In the genomic region with DNA sequence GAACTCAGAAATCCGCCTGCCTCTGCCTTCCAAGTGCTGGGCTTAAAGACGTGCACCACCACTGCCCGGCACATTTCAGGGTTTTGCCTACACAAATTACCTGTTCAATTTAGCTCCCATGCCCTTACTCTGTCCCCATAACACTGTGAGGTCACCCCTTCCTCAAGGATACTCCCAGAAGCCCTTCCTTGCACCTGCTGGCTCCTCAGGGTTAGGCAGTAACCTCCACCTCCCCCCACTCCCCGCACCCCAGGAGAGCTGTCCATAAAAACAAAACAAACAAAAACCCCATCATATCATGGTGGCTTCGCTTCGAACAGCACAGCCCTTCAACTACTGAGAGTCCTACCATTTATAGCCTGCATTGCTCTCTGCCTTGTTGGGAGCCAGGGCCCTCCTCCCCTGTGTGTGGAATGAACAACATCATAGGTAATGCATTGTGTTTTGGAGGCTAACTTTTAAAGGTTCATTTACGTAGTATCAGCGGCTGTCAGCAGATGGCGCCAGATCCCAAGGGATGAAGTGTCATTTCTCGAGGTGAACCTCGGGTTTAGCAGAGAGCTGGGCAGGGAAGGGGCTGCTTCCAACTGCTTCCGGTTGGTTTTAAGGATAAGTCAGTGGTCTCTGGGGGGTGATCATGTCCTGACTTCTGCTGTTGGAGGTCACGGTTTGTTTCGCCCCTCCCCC, we compare ENCODE assay signal across 8 mouse cellular contexts. TPM values are rescaled to one million over a fixed set of nuclear protein-coding genes. Genes with fewer than 3 reads are reported as not detected.
DNase-seq lines count a peak whose midpoint lies in the region; ATAC-seq and TF ChIP-seq lines count a peak whose summit lies in the region.

No protein-coding gene starts in this region.

- no peak overlapping the region for H3K4me2 ChIP-seq in intestine, embryonic 14.5 days (ENCODE audit: low read length)
- peak overlapping the region; percentile 35 for H3K4me2 ChIP-seq in midbrain, embryonic 12.5 days (replicated peaks)

- intact Hi-C loops in heart, postnatal 25 days (cut with DNase I): loop anchor here (2.0 kb wide), 1 partner anchor 413 kb away; no protein-coding TSS in a partner anchor
- intact Hi-C loops in gastrocnemius, postnatal 14 days (cut with DNase I; ENCODE audit: low total_unique reads): loop anchor here (10.0 kb wide), 1 partner anchor 231 kb away; no protein-coding TSS in a partner anchor

- H3K9ac ChIP-seq in intestine, embryonic 14.5 days (ENCODE audit: low read length): no peak overlapping the region
- H3K9ac ChIP-seq in midbrain, embryonic 12.5 days (replicated peaks): no peak overlapping the region

- no peak for TF ChIP-seq POLR2A in small intestine, adult 2 months (IDR thresholded peaks at IDR 0.05; ENCODE audit: low read depth, low read length)

- peak; percentile 68 for ATAC-seq in intestine, embryonic 14.5 days (replicated peaks; ENCODE audit: low FRiP score, low TSS enrichment, low read depth)
- ATAC-seq in midbrain, embryonic 12.5 days (ENCODE audit: low FRiP score, low read depth): peak; percentile 55

- no peaks in the 10 kb centered on the region; the same call in 1 of the 2 replicates for H3K4me1 ChIP-seq in intestine, embryonic 14.5 days (replicated peaks; ENCODE audit: control insufficient read depth, insufficient read depth, low read length)
- peaks cover 9% of the 10 kb centered on the region for H3K4me1 ChIP-seq in limb, embryonic 10.5 days
- H3K4me1 ChIP-seq in midbrain, embryonic 12.5 days: no peaks in the 10 kb centered on the region
- H3K4me1 ChIP-seq in small intestine, adult 2 months (ENCODE audit: control insufficient read depth, insufficient read depth, insufficient read length, low read length): no peaks in the 10 kb centered on the region

- no peaks in the 10 kb centered on the region for H3K36me3 ChIP-seq in intestine, embryonic 14.5 days (ENCODE audit: control insufficient read depth, insufficient read depth, low read length)
- no peaks in the 10 kb centered on the region for H3K36me3 ChIP-seq in limb, embryonic 10.5 days
- H3K36me3 ChIP-seq in midbrain, embryonic 12.5 days: no peaks in the 10 kb centered on the region
- no peaks in the 10 kb centered on the region for H3K36me3 ChIP-seq in small intestine, adult 2 months (ENCODE audit: control insufficient read depth, insufficient read depth, low read length)

- 0 out of 2 replicates have a peak, but pooled peaks cover 3% of the 10 kb centered on the region for H3K27me3 ChIP-seq in intestine, embryonic 14.5 days (replicated peaks; ENCODE audit: control insufficient read depth, insufficient read depth, low read length)
- no peaks in the 10 kb centered on the region for H3K27me3 ChIP-seq in limb, embryonic 10.5 days (ENCODE audit: low read depth, poor library complexity, severe bottlenecking)
- H3K27me3 ChIP-seq in midbrain, embryonic 12.5 days: peaks cover 10% of the 10 kb centered on the region; the same call in 1 of the 2 replicates
- H3K27me3 ChIP-seq in small intestine, adult 2 months (ENCODE audit: control insufficient read depth, insufficient read depth, low read length): no peaks in the 10 kb centered on the region

- no peaks in the 10 kb centered on the region for H3K9me3 ChIP-seq in intestine, embryonic 14.5 days (ENCODE audit: control insufficient read depth, low read length)
- H3K9me3 ChIP-seq in limb, embryonic 10.5 days (replicated peaks): no peaks in the 10 kb centered on the region
- H3K9me3 ChIP-seq in midbrain, embryonic 12.5 days: no peaks in the 10 kb centered on the region

- DNase-seq in heart, adult 11 months: peak; percentile 92
- no peak for DNase-seq in heart, postnatal 25 days (ENCODE audit: low spot score)
- DNase-seq in embryo, embryonic 10 days (ENCODE audit: low spot score): peak; percentile 95
- DNase-seq in gastrocnemius, postnatal 14 days: peak; percentile 63
- peak; percentile 96 for DNase-seq in intestine, embryonic 14.5 days (ENCODE audit: low spot score)
- DNase-seq in limb, embryonic 10.5 days (ENCODE audit: low spot score): peak; percentile 89

- peak; percentile 83 for TF ChIP-seq CTCF in small intestine, adult 2 months (IDR thresholded peaks at IDR 0.05; ENCODE audit: extremely low read depth, insufficient read length, insufficient replicate concordance, low read depth, low read length)

- no peak overlapping the region for H3K4me3 ChIP-seq in intestine, embryonic 14.5 days (ENCODE audit: low read depth, low read length)
- H3K4me3 ChIP-seq in limb, embryonic 10.5 days: peak overlapping the region; percentile 29; the same call in 1 of the 2 replicates
- 0 out of 2 replicates have a peak overlapping the region, but pooled peaks have one; percentile 7 for H3K4me3 ChIP-seq in midbrain, embryonic 12.5 days
- H3K4me3 ChIP-seq in small intestine, adult 2 months (ENCODE audit: low read depth, low read length): no peak overlapping the region

- WGBS in intestine, embryonic 14.5 days: 23% methylated on average over 14 of the region's 14 CpGs
- 26% methylated on average over 14 of the region's 14 CpGs for WGBS in limb, embryonic 10.5 days
- WGBS in midbrain, embryonic 12.5 days: 26% methylated on average over 14 of the region's 14 CpGs
- 29% methylated on average over 14 of the region's 14 CpGs for WGBS in small intestine, adult 2 months

- no peak overlapping the region for H3K27ac ChIP-seq in intestine, embryonic 14.5 days (ENCODE audit: low read depth)
- H3K27ac ChIP-seq in limb, embryonic 10.5 days: no peak overlapping the region
- H3K27ac ChIP-seq in midbrain, embryonic 12.5 days (replicated peaks): no peak overlapping the region
- no peak overlapping the region for H3K27ac ChIP-seq in small intestine, adult 2 months (ENCODE audit: insufficient read depth, low read depth, low read length)

RNA-seq across cellular contexts. Expression of a gene that starts 42.8 kb away (rescaled TPM):
- 10 to 100 TPM; 18.8 to 22.1 TPM for total RNA-seq in heart, postnatal 25 days (2021)
- total RNA-seq in gastrocnemius, postnatal 14 days (2021): 10 to 100 TPM; 22.1 to 25.1 TPM
- polyA plus RNA-seq in intestine, embryonic 14.5 days (2014; fragmentation: Nextera tagmentation; extraction: Ambion mirVana): 123 and 127 TPM in 2 replicates
- 141 and 159 TPM in 2 replicates for polyA plus RNA-seq in limb, embryonic 10.5 days (2016; fragmentation: Nextera tagmentation; extraction: Ambion mirVana)
- 90.9 and 99.8 TPM in 2 replicates for polyA plus RNA-seq in midbrain, embryonic 12.5 days (2016; fragmentation: Nextera tagmentation; extraction: Ambion mirVana)
- 31.9 and 51.6 TPM in 2 replicates for polyA plus RNA-seq in small intestine, adult 2 months (2012; rRNA removed)

RNA-seq across cellular contexts. Expression of a gene that starts 58.0 kb away (rescaled TPM):
- total RNA-seq in heart, postnatal 25 days (2021): 10 to 100 TPM; 20.4 to 23.4 TPM
- total RNA-seq in gastrocnemius, postnatal 14 days (2021): 10 to 100 TPM; 21.8 to 24.3 TPM
- 23.0 and 24.7 TPM in 2 replicates for polyA plus RNA-seq in intestine, embryonic 14.5 days (2014; fragmentation: Nextera tagmentation; extraction: Ambion mirVana)
- polyA plus RNA-seq in limb, embryonic 10.5 days (2016; fragmentation: Nextera tagmentation; extraction: Ambion mirVana): 19.1 and 21.0 TPM in 2 replicates
- polyA plus RNA-seq in midbrain, embryonic 12.5 days (2016; fragmentation: Nextera tagmentation; extraction: Ambion mirVana): 21.1 and 22.5 TPM in 2 replicates
- 7.2 and 13.1 TPM in 2 replicates for polyA plus RNA-seq in small intestine, adult 2 months (2012; rRNA removed)

Comparison
In these comparisons a context has a peak if more than half of its experiments do, and no peak if none do; other contexts are left out.
1. H3K4me3 ChIP-seq: peak in limb, embryonic 10.5 days (single experiment) and midbrain, embryonic 12.5 days (single experiment); none in intestine, embryonic 14.5 days (single experiment) and small intestine, adult 2 months (single experiment).